Mouse (Mus musculus) forebrain, embryonic 11.5 days (tissue): ENCODE data around the gene Foxs1. TPM values are rescaled to one million over a fixed set of nuclear protein-coding genes. Genes with fewer than 3 reads are reported as not detected.

Source experiments
- ATAC-seq: fragments of 200-750 bp; cut with Nextera tagmentation; replicated peaks from 2 replicates; pipeline ENCODE4 v1.8.0; 2017; ENCODE audit warnings: moderate TSS enrichment; ENCODE audit not compliant: low FRiP score
- DNase-seq: peaks from one replicate; pipeline ENCODE4 v3.0.0-alpha.2; 2017; ENCODE audit warnings: low spot score
- H3K27ac ChIP-seq: fragments of 300-500 bp; sonication (generic); 2 replicates; pipeline ENCODE4 v1.5.1; 2014; ENCODE audit warnings: low read depth, low read length
- H3K27me3 ChIP-seq: fragments of 300-500 bp; sonication (generic); 2 replicates; pipeline ENCODE4 v1.6.1; 2014; ENCODE audit warnings: mild to moderate bottlenecking, low read length, mixed read lengths; ENCODE audit not compliant: control insufficient read depth, insufficient read depth
- H3K36me3 ChIP-seq: fragments of 300-500 bp; sonication (generic); 2 replicates; pipeline ENCODE4 v1.6.1; 2014; ENCODE audit warnings: mild to moderate bottlenecking, low read length, moderate library complexity, mixed read lengths; ENCODE audit not compliant: control insufficient read depth, insufficient read depth
- H3K4me1 ChIP-seq: fragments of 300-500 bp; sonication (generic); replicated peaks from 2 replicates; pipeline ENCODE4 v1.6.1; 2014; ENCODE audit warnings: low read length, mixed read lengths; ENCODE audit not compliant: control insufficient read depth, insufficient read depth
- H3K4me2 ChIP-seq: fragments of 300-500 bp; sonication (generic); 2 replicates; pipeline ENCODE4 v1.6.1; 2014; ENCODE audit warnings: low read depth, mild to moderate bottlenecking, low read length, moderate library complexity, mixed read lengths; ENCODE audit not compliant: severe bottlenecking
- H3K4me3 ChIP-seq: fragments of 300-500 bp; sonication (generic); 2 replicates; pipeline ENCODE4 v1.5.1; 2014; ENCODE audit warnings: low read depth, low read length
- H3K9ac ChIP-seq: fragments of 300-500 bp; sonication (generic); 2 replicates; pipeline ENCODE4 v1.6.1; 2014; ENCODE audit warnings: low read length
- H3K9me3 ChIP-seq: fragments of 300-500 bp; sonication (generic); 2 replicates; pipeline ENCODE4 v1.6.1; 2016; ENCODE audit warnings: low read length, mixed read lengths; ENCODE audit not compliant: control insufficient read depth
- WGBS: fragments of 180-500 bp; shearing (Covaris S2); extraction: QIAGEN DNeasy Blood & Tissue Kit; methylation state at CpG from one replicate; pipeline ENCODE4 v1.1.7; 2014; 5-methylcytosine and 5-hydroxymethylcytosine counted together
- polyA plus RNA-seq: library from polyadenylated mRNA; unstranded; fragments of >200 nt; fragmentation: Nextera tagmentation; extraction: Ambion mirVana; gene quantifications from 2 replicates; pipeline ENCODE4 v1.2.1, GENCODE M21; 2014

Foxs1 gene
- polyA plus RNA-seq, 1 experiment from 2014 or later, result 1.4 TPM

- Histone ChIP-seq H3K27ac (no peak overlapping the region), H3K9me3 (no peaks in the 10 kb centered on the region), H3K27me3 (no peaks in the 10 kb centered on the region), H3K36me3 (peaks cover 43% of the 10 kb centered on the region), H3K4me3 (no peak overlapping the region), H3K4me1 (no peaks in the 10 kb centered on the region), H3K9ac (no peak overlapping the region), H3K4me2 (no peak overlapping the region)
- no peak for ATAC-seq
- WGBS, result 95% methylated on average over 6 of the region's 6 CpGs
- no peak for DNase-seq
Observed at GRCm38 (mm10) chr2:152884101-152884645, 48.8 kb downstream of the Foxs1 start.

Other genes starting within 250 kb of the Foxs1 start
- 37.9 and 39.5 TPM in 2 replicates for gene Mcts2, start 246.2 kb downstream of the Foxs1 start, polyA plus RNA-seq
- gene Id1, start 197.0 kb downstream of the Foxs1 start, polyA plus RNA-seq, result 51.1 and 53.1 TPM in 2 replicates
- 4.6 and 5.5 TPM in 2 replicates for gene Cox4i2, start 179.0 kb downstream of the Foxs1 start, polyA plus RNA-seq
- gene Bcl2l1, start 101.5 kb downstream of the Foxs1 start, polyA plus RNA-seq, result 135 and 140 TPM in 2 replicates
- gene Tpx2, start 85.2 kb downstream of the Foxs1 start, polyA plus RNA-seq, result 168 and 185 TPM in 2 replicates
- gene Mylk2, start 21.9 kb downstream of the Foxs1 start, polyA plus RNA-seq, result not detected in 2 replicates
- 0.80 and 0.99 TPM in 2 replicates for gene Dusp15, start 18.5 kb upstream of the Foxs1 start, polyA plus RNA-seq
- 1.5 and 1.6 TPM in 2 replicates for gene Ttll9, start 29.3 kb upstream of the Foxs1 start, polyA plus RNA-seq
- 64.9 and 77.5 TPM in 2 replicates for gene Pdrg1, start 82.2 kb upstream of the Foxs1 start, polyA plus RNA-seq
- gene Xkr7, start 98.6 kb upstream of the Foxs1 start, polyA plus RNA-seq, result 0.09 and 0.24 TPM in 2 replicates
- gene Ccm2l, start 132.7 kb upstream of the Foxs1 start, polyA plus RNA-seq, result 0.99 and 1.3 TPM in 2 replicates
- gene Hck, start 175.3 kb upstream of the Foxs1 start, polyA plus RNA-seq, result 1.8 TPM in 2 replicates
- 71.8 and 79.4 TPM in 2 replicates for gene Tm9sf4, start 228.1 kb upstream of the Foxs1 start, polyA plus RNA-seq